Comparison of ENCODE assay signal across 19 mouse cellular contexts in genomic region chr10:69573054-69573453, GRCm38 (mm10).
DNase-seq lines count a peak whose midpoint lies in the region; ATAC-seq and TF ChIP-seq lines count a peak whose summit lies in the region.
"Had no signal": no experiment of that assay in that cellular context is flagged by ENCODE, and none has a peak within 500 bp of the region (broad histone marks: within the 10 kb centered on the region; RNA-seq: fewer than 3 reads in every experiment).

No protein-coding gene starts in this region.

- H3K27me3 ChIP-seq in forebrain, embryonic 12.5 days = peaks cover 33% of the 10 kb centered on the region; the same call in 1 of the 2 replicates
- H3K27me3 ChIP-seq in forebrain, embryonic 11.5 days (ENCODE audit: control insufficient read depth, insufficient read depth, low read length) = peaks cover 11% of the 10 kb centered on the region
- H3K27me3 ChIP-seq in hindbrain, embryonic 12.5 days = peaks cover 9% of the 10 kb centered on the region
- H3K27me3 ChIP-seq in hindbrain, postnatal 0 days (ENCODE audit: insufficient read depth, low read length) = no peaks in the 10 kb centered on the region

- TF ChIP-seq CTCF in hindbrain, postnatal 0 days (IDR thresholded peaks at IDR 0.05; ENCODE audit: low read depth) = no peak

- no peak for DNase-seq in forebrain, embryonic 11.5 days (ENCODE audit: low spot score)
- DNase-seq in hindbrain, postnatal 0 days (ENCODE audit: low spot score) = no peak
- peak; percentile 21 for DNase-seq in retina, postnatal 1 day
- no peak for DNase-seq in retina, embryonic 14.5 days (ENCODE audit: low spot score)
- DNase-seq in cerebellum, adult 9-10 months = no peak
- DNase-seq in layer of hippocampus, postnatal 36 days = no peak
- DNase-seq: cerebellum, adult 11 months; cerebellum, postnatal 36 days; lung, embryonic 14.5 days; thymus, postnatal 36 days had no signal

- no peak overlapping the region for H3K4me2 ChIP-seq in forebrain, embryonic 12.5 days
- no peak overlapping the region for H3K4me2 ChIP-seq in forebrain, embryonic 11.5 days (ENCODE audit: low read depth, low read length, severe bottlenecking)
- no peak overlapping the region for H3K4me2 ChIP-seq in hindbrain, embryonic 12.5 days (replicated peaks)
- H3K4me2 ChIP-seq in hindbrain, postnatal 0 days (ENCODE audit: low read depth, low read length) = no peak overlapping the region
- H3K4me2 ChIP-seq: liver, embryonic 11.5 days had no signal

- peaks cover 58% of the 10 kb centered on the region for H3K4me1 ChIP-seq in forebrain, embryonic 12.5 days
- peaks cover 13% of the 10 kb centered on the region; the same call in 1 of the 2 replicates for H3K4me1 ChIP-seq in forebrain, embryonic 11.5 days (replicated peaks; ENCODE audit: control insufficient read depth, insufficient read depth, low read length)
- H3K4me1 ChIP-seq in hindbrain, embryonic 12.5 days = peaks cover 66% of the 10 kb centered on the region
- peaks cover 15% of the 10 kb centered on the region; the same call in 1 of the 2 replicates for H3K4me1 ChIP-seq in hindbrain, postnatal 0 days (ENCODE audit: insufficient read depth, low read length)

- 16% methylated on average over 7 of the region's 7 CpGs for WGBS in forebrain, embryonic 12.5 days
- WGBS in forebrain, embryonic 11.5 days = 17% methylated on average over 7 of the region's 7 CpGs
- 30% methylated on average over 7 of the region's 7 CpGs for WGBS in hindbrain, embryonic 12.5 days
- 35% methylated on average over 7 of the region's 7 CpGs for WGBS in hindbrain, postnatal 0 days

- no peak overlapping the region for H3K9ac ChIP-seq in forebrain, embryonic 12.5 days
- H3K9ac ChIP-seq in forebrain, embryonic 11.5 days (ENCODE audit: low read length) = no peak overlapping the region
- no peak overlapping the region for H3K9ac ChIP-seq in hindbrain, embryonic 12.5 days
- H3K9ac ChIP-seq in hindbrain, postnatal 0 days (replicated peaks; ENCODE audit: low read length) = no peak overlapping the region
- H3K9ac ChIP-seq: embryonic facial prominence, embryonic 12.5 days; kidney, embryonic 15.5 days; lung, embryonic 14.5 days had no signal

- H3K9me3 ChIP-seq in forebrain, embryonic 12.5 days = no peaks in the 10 kb centered on the region
- H3K9me3 ChIP-seq in forebrain, embryonic 11.5 days (ENCODE audit: control insufficient read depth, low read length) = no peaks in the 10 kb centered on the region
- H3K9me3 ChIP-seq in hindbrain, embryonic 12.5 days (replicated peaks) = no peaks in the 10 kb centered on the region
- no peaks in the 10 kb centered on the region for H3K9me3 ChIP-seq in hindbrain, postnatal 0 days (ENCODE audit: low read length)
- H3K9me3 ChIP-seq: embryonic facial prominence, embryonic 12.5 days; kidney, embryonic 15.5 days; limb, embryonic 10.5 days had no signal

- peak overlapping the region; percentile 61 for H3K27ac ChIP-seq in forebrain, embryonic 12.5 days
- no peak overlapping the region for H3K27ac ChIP-seq in forebrain, embryonic 11.5 days (ENCODE audit: low read depth, low read length)
- H3K27ac ChIP-seq in hindbrain, embryonic 12.5 days = no peak overlapping the region
- no peak overlapping the region for H3K27ac ChIP-seq in hindbrain, postnatal 0 days
- H3K27ac ChIP-seq: embryonic facial prominence, embryonic 12.5 days; kidney, embryonic 15.5 days; limb, embryonic 10.5 days; macrophage had no signal

- ATAC-seq in forebrain, embryonic 12.5 days (ENCODE audit: low FRiP score) = 0 out of 2 replicates have a peak, but pooled peaks have one; percentile 5
- no peak for ATAC-seq in forebrain, embryonic 11.5 days (replicated peaks; ENCODE audit: low FRiP score)
- peak; percentile 16; the same call in 1 of the 2 replicates for ATAC-seq in hindbrain, embryonic 12.5 days (ENCODE audit: low FRiP score)
- no peak for ATAC-seq in hindbrain, postnatal 0 days
- ATAC-seq: CD4-positive, CD25-positive, alpha-beta regulatory T cell, adult 4 months; intestine, embryonic 16.5 days had no signal

- no peak overlapping the region for H3K4me3 ChIP-seq in forebrain, embryonic 12.5 days (replicated peaks)
- no peak overlapping the region for H3K4me3 ChIP-seq in forebrain, embryonic 11.5 days (ENCODE audit: low read depth, low read length)
- no peak overlapping the region for H3K4me3 ChIP-seq in hindbrain, embryonic 12.5 days
- H3K4me3 ChIP-seq in hindbrain, postnatal 0 days (ENCODE audit: low read length) = no peak overlapping the region
- H3K4me3 ChIP-seq: embryonic facial prominence, embryonic 12.5 days had no signal

- H3K36me3 ChIP-seq in forebrain, embryonic 12.5 days (replicated peaks) = no peaks in the 10 kb centered on the region
- H3K36me3 ChIP-seq in forebrain, embryonic 11.5 days (ENCODE audit: control insufficient read depth, insufficient read depth, low read length) = no peaks in the 10 kb centered on the region
- H3K36me3 ChIP-seq in hindbrain, embryonic 12.5 days = no peaks in the 10 kb centered on the region
- H3K36me3 ChIP-seq in hindbrain, postnatal 0 days (ENCODE audit: insufficient read depth, low read length) = no peaks in the 10 kb centered on the region
- H3K36me3 ChIP-seq: embryonic facial prominence, embryonic 12.5 days; kidney, embryonic 15.5 days; limb, embryonic 10.5 days had no signal

Comparison
In these comparisons a context has a peak if more than half of its experiments do, and no peak if none do; other contexts are left out.
1. ATAC-seq: peak in forebrain, embryonic 12.5 days (single experiment) and hindbrain, embryonic 12.5 days (single experiment); none in forebrain, embryonic 11.5 days (single experiment) and hindbrain, postnatal 0 days (single experiment).